Mouse (Mus musculus) granulocyte monocyte progenitor cell, adult 5-6 weeks (primary cell): Measurements from ENCODE around the gene Krtap19-9b. TPM values are rescaled to one million over a fixed set of nuclear protein-coding genes. Genes with fewer than 3 reads are reported as not detected.

Experiments
- ATAC-seq: replicated peaks from 2 replicates; pipeline ENCODE4 v1.8.0; 2016; ENCODE audit warnings: mild to moderate bottlenecking, moderate TSS enrichment, inconsistent platforms; ENCODE audit not compliant: poor library complexity, severe bottlenecking
- total RNA-seq, 2 experiments: library from RNA; stranded (forward) in 1 of 2; stranded (reverse) in 1 of 2; fragments of 200-712, 200-1000 nt in 1 of 2; fragments of >200 nt in 1 of 2; fragmentation: Nextera tagmentation in 1 of 2; gene quantifications; 2 replicates each; pipeline ENCODE4 v1.2.3; 2014 to 2017

The Krtap19-9b gene
- total RNA-seq (2014; fragmentation: Nextera tagmentation) (not detected in 2 replicates), total RNA-seq (2017) (not detected in 2 replicates)

GRCm38 (mm10) chr16:88932165-88932564 is at the start of gene Krtap19-9b:
Gene Krtap19-9b, minus strand, starts transcription at chr16:88932265.
- no peak for ATAC-seq

GRCm38 (mm10) chr16:88962773-88963172 is 30.7 kb upstream of the Krtap19-9b start, which contains the start of gene Krtap16-3:
Gene Krtap16-3, minus strand, starts transcription at chr16:88962873.
- ATAC-seq = no peak

- ATAC-seq = no peak
Observed at GRCm38 (mm10) chr16:88941106-88941505, 9.0 kb upstream of the Krtap19-9b start.

- no peak for ATAC-seq
Observed at GRCm38 (mm10) chr16:88938252-88938651, 6.2 kb upstream of the Krtap19-9b start.

- no peak for ATAC-seq
Observed at GRCm38 (mm10) chr16:88896357-88896756, 35.7 kb downstream of the Krtap19-9b start, which contains the start of gene Krtap19-5. Gene Krtap19-5, minus strand, starts transcription at chr16:88896457.

- no peak for ATAC-seq
Observed at GRCm38 (mm10) chr16:88886870-88887269, 45.2 kb downstream of the Krtap19-9b start.

GRCm38 (mm10) chr16:88884989-88885388 is 47.1 kb downstream of the Krtap19-9b start, which contains the start of gene Krtap19-4:
Gene Krtap19-4, minus strand, starts transcription at chr16:88885089.
- no peak for ATAC-seq

Other genes starting within 250 kb of the Krtap19-9b start
- gene 2310061N02Rik, start 224.3 kb downstream of the Krtap19-9b start, total RNA-seq (2014; fragmentation: Nextera tagmentation) = not detected in 2 replicates
- gene 2310061N02Rik, start 224.3 kb downstream of the Krtap19-9b start, total RNA-seq (2017) = not detected in 2 replicates
- gene Krtap13-1, start 203.4 kb downstream of the Krtap19-9b start, total RNA-seq (2014; fragmentation: Nextera tagmentation) = not detected in 2 replicates
- gene Krtap13-1, start 203.4 kb downstream of the Krtap19-9b start, total RNA-seq (2017) = not detected in 2 replicates
- not detected in 2 replicates for gene Krtap13, start 180.6 kb downstream of the Krtap19-9b start, total RNA-seq (2014; fragmentation: Nextera tagmentation)
- gene Krtap13, start 180.6 kb downstream of the Krtap19-9b start, total RNA-seq (2017) = not detected in 2 replicates
- not detected in 2 replicates for gene 2310034C09Rik, start 173.4 kb downstream of the Krtap19-9b start, total RNA-seq (2014; fragmentation: Nextera tagmentation)
- gene 2310034C09Rik, start 173.4 kb downstream of the Krtap19-9b start, total RNA-seq (2017) = not detected in 2 replicates
- not detected in 2 replicates for gene 2310057N15Rik, start 158.1 kb downstream of the Krtap19-9b start, total RNA-seq (2014; fragmentation: Nextera tagmentation)
- gene 2310057N15Rik, start 158.1 kb downstream of the Krtap19-9b start, total RNA-seq (2017) = not detected in 2 replicates
- not detected in 2 replicates for gene Gm5965, start 154.4 kb downstream of the Krtap19-9b start, total RNA-seq (2014; fragmentation: Nextera tagmentation)
- gene Gm5965, start 154.4 kb downstream of the Krtap19-9b start, total RNA-seq (2017) = not detected in 2 replicates
- gene Gm20741, start 120.0 kb downstream of the Krtap19-9b start, total RNA-seq (2014; fragmentation: Nextera tagmentation) = not detected in 2 replicates
- gene Gm20741, start 120.0 kb downstream of the Krtap19-9b start, total RNA-seq (2017) = not detected in 2 replicates
- gene Krtap15, start 112.0 kb downstream of the Krtap19-9b start, total RNA-seq (2014; fragmentation: Nextera tagmentation) = not detected in 2 replicates
- not detected in 2 replicates for gene Krtap15, start 112.0 kb downstream of the Krtap19-9b start, total RNA-seq (2017)
- gene Krtap14, start 106.1 kb downstream of the Krtap19-9b start, total RNA-seq (2014; fragmentation: Nextera tagmentation) = not detected in 2 replicates
- gene Krtap14, start 106.1 kb downstream of the Krtap19-9b start, total RNA-seq (2017) = not detected in 2 replicates
- not detected in 2 replicates for gene Krtap19-1, start 62.9 kb downstream of the Krtap19-9b start, total RNA-seq (2014; fragmentation: Nextera tagmentation)
- gene Krtap19-1, start 62.9 kb downstream of the Krtap19-9b start, total RNA-seq (2017) = not detected in 2 replicates
- not detected in 2 replicates for gene Krtap19-2, start 58.0 kb downstream of the Krtap19-9b start, total RNA-seq (2014; fragmentation: Nextera tagmentation)
- not detected in 2 replicates for gene Krtap19-2, start 58.0 kb downstream of the Krtap19-9b start, total RNA-seq (2017)
- not detected in 2 replicates for gene Krtap19-3, start 54.2 kb downstream of the Krtap19-9b start, total RNA-seq (2014; fragmentation: Nextera tagmentation)
- not detected in 2 replicates for gene Krtap19-3, start 54.2 kb downstream of the Krtap19-9b start, total RNA-seq (2017)
- not detected in 2 replicates for gene Krtap19-4, start 47.2 kb downstream of the Krtap19-9b start, total RNA-seq (2014; fragmentation: Nextera tagmentation)
- not detected in 2 replicates for gene Krtap19-4, start 47.2 kb downstream of the Krtap19-9b start, total RNA-seq (2017)
- not detected in 2 replicates for gene Krtap19-5, start 35.8 kb downstream of the Krtap19-9b start, total RNA-seq (2014; fragmentation: Nextera tagmentation)
- not detected in 2 replicates for gene Krtap19-5, start 35.8 kb downstream of the Krtap19-9b start, total RNA-seq (2017)
- gene Krtap16-3, start 30.6 kb upstream of the Krtap19-9b start, total RNA-seq (2014; fragmentation: Nextera tagmentation) = not detected in 2 replicates
- gene Krtap16-3, start 30.6 kb upstream of the Krtap19-9b start, total RNA-seq (2017) = not detected in 2 replicates
- gene Krtap22-2, start 78.5 kb upstream of the Krtap19-9b start, total RNA-seq (2014; fragmentation: Nextera tagmentation) = not detected in 2 replicates
- not detected in 2 replicates for gene Krtap22-2, start 78.5 kb upstream of the Krtap19-9b start, total RNA-seq (2017)
- not detected in 2 replicates for gene Gm10229, start 83.0 kb upstream of the Krtap19-9b start, total RNA-seq (2014; fragmentation: Nextera tagmentation)
- gene Gm10229, start 83.0 kb upstream of the Krtap19-9b start, total RNA-seq (2017) = not detected in 2 replicates
- gene Krtap6-1, start 99.4 kb upstream of the Krtap19-9b start, total RNA-seq (2014; fragmentation: Nextera tagmentation) = not detected in 2 replicates
- gene Krtap6-1, start 99.4 kb upstream of the Krtap19-9b start, total RNA-seq (2017) = not detected in 2 replicates
- gene Gm10228, start 109.2 kb upstream of the Krtap19-9b start, total RNA-seq (2014; fragmentation: Nextera tagmentation) = not detected in 2 replicates
- not detected in 2 replicates for gene Gm10228, start 109.2 kb upstream of the Krtap19-9b start, total RNA-seq (2017)
- gene Krtap6-5, start 115.6 kb upstream of the Krtap19-9b start, total RNA-seq (2014; fragmentation: Nextera tagmentation) = not detected in 2 replicates
- gene Krtap6-5, start 115.6 kb upstream of the Krtap19-9b start, total RNA-seq (2017) = not detected in 2 replicates
- gene 1110025L11Rik, start 131.7 kb upstream of the Krtap19-9b start, total RNA-seq (2014; fragmentation: Nextera tagmentation) = not detected in 2 replicates
- gene 1110025L11Rik, start 131.7 kb upstream of the Krtap19-9b start, total RNA-seq (2017) = not detected in 2 replicates
- gene Krtap6-3, start 151.8 kb upstream of the Krtap19-9b start, total RNA-seq (2014; fragmentation: Nextera tagmentation) = not detected in 2 replicates
- not detected in 2 replicates for gene Krtap6-3, start 151.8 kb upstream of the Krtap19-9b start, total RNA-seq (2017)
- gene Gm6358, start 208.6 kb upstream of the Krtap19-9b start, total RNA-seq (2014; fragmentation: Nextera tagmentation) = not detected in 2 replicates
- gene Gm6358, start 208.6 kb upstream of the Krtap19-9b start, total RNA-seq (2017) = not detected in 2 replicates
- not detected in 2 replicates for gene Gm10061, start 218.8 kb upstream of the Krtap19-9b start, total RNA-seq (2014; fragmentation: Nextera tagmentation)
- not detected in 2 replicates for gene Gm10061, start 218.8 kb upstream of the Krtap19-9b start, total RNA-seq (2017)
- gene Gm9789, start 225.7 kb upstream of the Krtap19-9b start, total RNA-seq (2014; fragmentation: Nextera tagmentation) = not detected in 2 replicates
- gene Gm9789, start 225.7 kb upstream of the Krtap19-9b start, total RNA-seq (2017) = not detected in 2 replicates
- gene Gm7735, start 237.2 kb upstream of the Krtap19-9b start, total RNA-seq (2014; fragmentation: Nextera tagmentation) = not detected in 2 replicates
- gene Gm7735, start 237.2 kb upstream of the Krtap19-9b start, total RNA-seq (2017) = not detected in 2 replicates
- not detected in 2 replicates for gene 1110057P08Rik, start 242.5 kb upstream of the Krtap19-9b start, total RNA-seq (2014; fragmentation: Nextera tagmentation)
- gene 1110057P08Rik, start 242.5 kb upstream of the Krtap19-9b start, total RNA-seq (2017) = not detected in 2 replicates